Mouse (Mus musculus): ENCODE data around the gene Tns1. TPM values are rescaled to one million over a fixed set of nuclear protein-coding genes. Genes with fewer than 3 reads are reported as not detected.

The Tns1 gene
- polyA plus RNA-seq, 1 experiment from 2014 or later, result 137 TPM

DNA sequence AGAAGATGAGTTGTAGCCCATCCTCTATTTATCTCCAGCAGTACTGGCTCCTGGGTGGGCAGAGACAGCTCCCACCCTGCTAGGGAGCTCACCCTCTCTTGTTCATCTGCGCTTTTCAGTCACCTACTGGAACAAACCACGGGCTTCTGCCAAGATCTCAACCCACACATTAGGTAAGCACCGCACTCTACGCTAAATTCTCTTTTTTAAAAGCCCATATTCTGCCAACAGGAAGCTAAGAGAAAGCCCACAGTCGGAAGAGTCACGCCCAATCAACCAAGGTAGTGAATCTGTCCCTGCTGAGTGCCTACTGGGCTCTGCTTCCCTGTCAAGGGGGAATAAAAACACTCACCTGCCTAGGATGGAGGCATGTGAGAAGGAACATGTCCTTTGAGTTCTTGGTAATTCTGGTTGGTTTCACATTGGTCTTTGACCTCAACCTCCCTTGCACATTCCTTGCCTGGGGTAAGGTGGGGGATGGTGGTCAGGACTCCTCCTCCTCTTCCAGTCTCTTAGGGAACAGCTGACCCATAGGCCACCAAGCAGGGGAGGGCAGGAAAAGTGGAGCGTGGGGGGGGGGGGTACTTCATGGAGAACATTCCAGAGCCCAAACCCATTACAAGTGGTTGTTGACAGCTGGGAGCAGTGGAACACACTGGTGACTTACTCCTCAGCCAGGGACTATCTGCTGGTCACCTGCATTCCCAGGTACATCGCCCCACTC is 193.7 kb downstream of the Tns1 start:
- H3K27ac ChIP-seq (ENCODE audit: low read length), result no peak overlapping the region
- H3K4me1 ChIP-seq (replicated peaks; ENCODE audit: control insufficient read depth, insufficient read depth, low read length), result peaks cover 51% of the 10 kb centered on the region
- H3K27me3 ChIP-seq (ENCODE audit: control insufficient read depth, insufficient read depth, low read depth, low read length), result no peaks in the 10 kb centered on the region
- ATAC-seq (ENCODE audit: low read depth), result no peak
- H3K4me3 ChIP-seq (ENCODE audit: low read length), result no peak overlapping the region
- H3K9me3 ChIP-seq (ENCODE audit: control insufficient read depth, low read length), result no peaks in the 10 kb centered on the region
- peaks cover 17% of the 10 kb centered on the region for H3K36me3 ChIP-seq (ENCODE audit: control insufficient read depth, insufficient read depth, low read length)
- WGBS, result 74% methylated on average over 8 of the region's 8 CpGs
- H3K9ac ChIP-seq (ENCODE audit: low read length), result no peak overlapping the region
- H3K4me2 ChIP-seq (ENCODE audit: low read depth, low read length), result no peak overlapping the region

DNA sequence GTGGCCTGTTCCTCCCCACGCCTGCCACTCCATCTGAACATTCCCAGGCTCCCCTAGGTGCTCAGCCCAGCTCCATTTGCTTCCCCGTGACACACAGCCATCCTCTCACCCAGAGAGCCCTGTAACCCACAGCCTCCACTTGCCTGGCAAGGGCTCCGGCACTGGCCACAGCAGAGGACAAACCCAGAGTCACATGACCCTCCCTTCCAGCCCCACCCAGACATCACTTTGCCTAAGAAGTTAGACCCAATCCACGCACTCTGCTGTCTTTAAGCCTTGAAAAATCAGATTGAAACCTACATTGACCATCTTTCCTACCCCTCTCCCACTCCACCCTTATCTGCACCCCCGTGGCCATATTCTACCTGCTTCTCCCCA is 194.3 kb downstream of the Tns1 start:
- no peak overlapping the region for H3K27ac ChIP-seq (ENCODE audit: low read length)
- H3K36me3 ChIP-seq (ENCODE audit: control insufficient read depth, insufficient read depth, low read length), result peaks cover 23% of the 10 kb centered on the region
- H3K4me2 ChIP-seq (ENCODE audit: low read depth, low read length), result no peak overlapping the region
- H3K4me3 ChIP-seq (ENCODE audit: low read length), result no peak overlapping the region
- ATAC-seq (ENCODE audit: low read depth), result no peak
- H3K9ac ChIP-seq (ENCODE audit: low read length), result no peak overlapping the region
- no peaks in the 10 kb centered on the region for H3K9me3 ChIP-seq (ENCODE audit: control insufficient read depth, low read length)
- H3K4me1 ChIP-seq (replicated peaks; ENCODE audit: control insufficient read depth, insufficient read depth, low read length), result peaks cover 45% of the 10 kb centered on the region
- WGBS, result 84% methylated on average over 5 of the region's 5 CpGs
- no peaks in the 10 kb centered on the region for H3K27me3 ChIP-seq (ENCODE audit: control insufficient read depth, insufficient read depth, low read depth, low read length)

DNA sequence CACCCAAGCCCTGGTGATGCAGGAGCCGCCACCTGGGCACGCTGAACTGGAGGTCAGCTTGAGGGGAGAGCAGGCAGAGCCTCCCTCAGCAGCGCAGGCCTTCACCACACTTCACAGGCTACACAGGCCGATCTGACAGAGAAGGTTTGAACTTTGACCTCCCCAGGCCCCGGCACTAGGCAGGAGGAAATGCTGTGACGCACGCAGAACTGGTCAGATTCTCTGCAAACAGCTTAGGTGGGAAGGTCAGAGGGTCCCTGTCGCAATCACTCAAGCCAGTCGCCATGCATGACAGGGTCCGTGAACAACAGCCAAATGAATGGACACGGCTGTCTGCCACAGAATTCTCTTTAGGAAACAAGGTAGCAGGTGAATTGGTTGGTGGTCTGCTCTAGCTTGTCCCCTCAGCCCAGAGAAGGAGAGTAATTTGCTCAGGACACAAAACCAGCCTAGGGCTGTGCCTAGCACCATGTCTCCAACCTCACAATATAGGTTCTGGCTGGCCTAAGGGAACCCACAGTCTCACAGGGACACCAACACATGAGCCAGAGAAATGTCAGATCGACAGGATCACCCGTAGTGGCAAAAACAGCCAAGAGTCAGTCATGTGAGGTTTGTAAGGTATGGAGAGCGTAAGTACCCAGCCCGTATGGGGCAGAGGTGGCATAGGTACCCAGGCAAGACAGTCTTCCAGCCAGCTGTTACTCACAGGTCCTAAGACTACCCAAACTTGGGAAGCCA is 194.9 kb downstream of the Tns1 start:
- WGBS, result 67% methylated on average over 15 of the region's 15 CpGs
- Histone ChIP-seq H3K36me3 (ENCODE audit: control insufficient read depth, insufficient read depth, low read length) (peaks cover 26% of the 10 kb centered on the region), H3K4me1 (replicated peaks; ENCODE audit: control insufficient read depth, insufficient read depth, low read length) (peaks cover 44% of the 10 kb centered on the region), H3K9ac (ENCODE audit: low read length) (no peak overlapping the region), H3K27me3 (ENCODE audit: control insufficient read depth, insufficient read depth, low read depth, low read length) (no peaks in the 10 kb centered on the region), H3K4me2 (ENCODE audit: low read depth, low read length) (no peak overlapping the region), H3K9me3 (ENCODE audit: control insufficient read depth, low read length) (no peaks in the 10 kb centered on the region), H3K4me3 (ENCODE audit: low read length) (no peak overlapping the region), H3K27ac (ENCODE audit: low read length) (no peak overlapping the region)
- no peak for ATAC-seq (ENCODE audit: low read depth)

DNA sequence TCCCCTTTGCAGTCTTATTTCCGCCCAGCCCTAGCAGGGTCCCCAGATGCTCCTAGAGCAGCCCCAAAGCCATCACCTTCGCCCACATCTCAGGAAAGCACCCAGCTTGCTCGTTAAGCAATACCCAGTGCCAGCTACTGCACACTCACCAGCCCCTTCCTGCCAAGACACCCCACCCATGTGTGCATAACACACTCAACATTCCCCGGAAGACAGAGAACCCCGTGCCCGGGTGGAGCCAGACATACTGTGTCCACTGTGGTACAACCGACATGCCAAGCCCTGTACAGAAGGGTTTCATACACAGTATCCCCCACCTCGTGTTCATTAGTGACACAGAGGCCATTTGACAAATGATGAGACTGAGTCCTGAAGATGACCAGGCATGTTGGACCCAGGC is 195.9 kb downstream of the Tns1 start:
- peaks cover 40% of the 10 kb centered on the region for H3K4me1 ChIP-seq (replicated peaks; ENCODE audit: control insufficient read depth, insufficient read depth, low read length)
- no peaks in the 10 kb centered on the region for H3K27me3 ChIP-seq (ENCODE audit: control insufficient read depth, insufficient read depth, low read depth, low read length)
- no peak overlapping the region for H3K9ac ChIP-seq (ENCODE audit: low read length)
- H3K4me2 ChIP-seq (ENCODE audit: low read depth, low read length), result no peak overlapping the region
- no peaks in the 10 kb centered on the region for H3K9me3 ChIP-seq (ENCODE audit: control insufficient read depth, low read length)
- WGBS, result 61% methylated on average over 8 of the region's 8 CpGs
- no peak; the same call in 1 of the 2 replicates for ATAC-seq (ENCODE audit: low read depth)
- no peak overlapping the region for H3K4me3 ChIP-seq (ENCODE audit: low read length)
- peak overlapping the region; percentile 38 for H3K27ac ChIP-seq (ENCODE audit: low read length)
- peaks cover 23% of the 10 kb centered on the region for H3K36me3 ChIP-seq (ENCODE audit: control insufficient read depth, insufficient read depth, low read length)

DNA sequence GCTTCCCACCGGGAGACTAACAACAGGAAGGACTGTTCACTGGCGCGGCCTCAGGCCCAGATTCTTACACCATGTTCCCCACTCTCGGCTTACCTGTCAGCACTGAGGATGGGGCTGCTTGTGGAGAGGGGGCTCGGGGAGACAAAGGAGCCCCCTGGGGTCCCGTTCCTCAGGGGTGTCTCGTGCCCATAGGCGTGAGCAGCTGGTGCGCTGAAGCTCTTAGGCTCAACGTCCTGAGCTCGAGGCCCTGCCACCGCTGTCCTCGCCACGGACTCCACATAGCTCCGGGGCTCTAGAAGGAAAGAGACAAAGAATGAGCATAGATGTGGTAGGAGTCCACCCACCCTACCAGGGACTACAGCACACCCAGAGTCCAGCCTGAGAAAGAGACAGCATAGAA is 196.4 kb downstream of the Tns1 start:
- Histone ChIP-seq H3K9ac (ENCODE audit: low read length) (no peak overlapping the region), H3K4me3 (ENCODE audit: low read length) (no peak overlapping the region), H3K27me3 (ENCODE audit: control insufficient read depth, insufficient read depth, low read depth, low read length) (no peaks in the 10 kb centered on the region), H3K36me3 (ENCODE audit: control insufficient read depth, insufficient read depth, low read length) (peaks cover 23% of the 10 kb centered on the region), H3K27ac (ENCODE audit: low read length) (peak overlapping the region; percentile 38), H3K4me1 (replicated peaks; ENCODE audit: control insufficient read depth, insufficient read depth, low read length) (peaks cover 35% of the 10 kb centered on the region), H3K9me3 (ENCODE audit: control insufficient read depth, low read length) (no peaks in the 10 kb centered on the region), H3K4me2 (ENCODE audit: low read depth, low read length) (no peak overlapping the region)
- no peak for ATAC-seq (ENCODE audit: low read depth)
- 84% methylated on average over 15 of the region's 15 CpGs for WGBS

DNA sequence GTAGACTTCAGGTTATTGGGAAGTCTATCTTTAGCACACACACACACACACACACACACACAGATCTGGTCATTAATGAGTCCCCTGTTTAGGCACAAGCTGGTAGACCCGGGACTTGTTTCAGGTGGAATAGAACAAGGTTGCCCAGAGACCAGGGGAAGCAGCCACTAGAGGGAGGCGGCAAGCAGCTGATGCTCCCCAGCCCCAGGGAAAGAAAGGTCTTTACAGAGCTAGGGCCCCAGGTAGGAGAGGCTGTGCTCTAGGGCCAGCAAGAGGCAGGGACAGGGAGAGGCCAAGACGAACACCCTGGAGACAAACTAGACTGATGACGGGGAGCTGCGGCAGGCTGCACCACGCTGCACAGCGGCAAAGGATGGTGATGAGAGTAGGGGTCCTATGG is 198.0 kb downstream of the Tns1 start:
- no peak overlapping the region for H3K4me3 ChIP-seq (ENCODE audit: low read length)
- peaks cover 29% of the 10 kb centered on the region for H3K36me3 ChIP-seq (ENCODE audit: control insufficient read depth, insufficient read depth, low read length)
- 53% methylated on average over 7 of the region's 7 CpGs for WGBS
- no peak overlapping the region for H3K27ac ChIP-seq (ENCODE audit: low read length)
- no peaks in the 10 kb centered on the region for H3K27me3 ChIP-seq (ENCODE audit: control insufficient read depth, insufficient read depth, low read depth, low read length)
- ATAC-seq (ENCODE audit: low read depth), result no peak
- peaks cover 21% of the 10 kb centered on the region for H3K4me1 ChIP-seq (replicated peaks; ENCODE audit: control insufficient read depth, insufficient read depth, low read length)
- no peaks in the 10 kb centered on the region for H3K9me3 ChIP-seq (ENCODE audit: control insufficient read depth, low read length)
- no peak overlapping the region for H3K4me2 ChIP-seq (ENCODE audit: low read depth, low read length)
- H3K9ac ChIP-seq (ENCODE audit: low read length), result no peak overlapping the region

DNA sequence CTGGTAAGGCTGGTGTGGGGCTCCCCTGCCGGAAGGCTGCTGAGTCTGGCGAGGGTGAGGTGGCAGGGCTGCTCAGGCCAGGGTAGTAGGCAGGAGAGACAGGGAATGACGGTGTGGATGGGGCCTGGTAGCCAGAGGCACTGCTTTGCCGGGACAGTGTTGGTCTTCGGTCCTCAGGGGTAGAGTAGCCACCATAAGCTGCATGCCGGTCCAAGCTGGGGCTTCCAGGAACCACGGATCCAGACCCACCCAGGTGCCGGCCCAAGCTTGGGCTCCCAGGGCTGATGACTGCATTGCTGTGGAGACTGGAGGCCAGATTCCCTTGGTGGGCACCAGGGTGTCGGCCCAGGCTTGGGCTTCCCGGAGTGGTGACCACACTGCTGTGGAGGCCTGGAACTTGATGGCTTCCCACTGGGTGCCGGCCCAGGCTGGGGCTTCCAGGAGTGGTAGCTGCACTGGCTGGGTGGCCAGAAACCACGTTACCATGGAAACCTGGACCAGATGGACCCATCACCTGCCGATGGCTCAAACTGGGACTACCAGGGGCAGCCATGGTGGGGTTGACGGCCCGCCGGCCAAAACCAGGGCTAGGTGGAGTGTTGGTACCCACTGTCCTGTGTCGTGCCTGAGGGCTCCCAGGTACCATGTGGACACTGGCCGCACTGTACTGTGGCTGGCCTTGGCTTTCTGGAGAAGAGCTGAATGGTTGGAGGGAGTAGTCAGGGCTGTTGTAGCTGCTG is 199.2 kb downstream of the Tns1 start:
- Histone ChIP-seq H3K4me2 (ENCODE audit: low read depth, low read length) (no peak overlapping the region), H3K9ac (ENCODE audit: low read length) (no peak overlapping the region), H3K36me3 (ENCODE audit: control insufficient read depth, insufficient read depth, low read length) (peaks cover 41% of the 10 kb centered on the region), H3K4me3 (ENCODE audit: low read length) (no peak overlapping the region), H3K27me3 (ENCODE audit: control insufficient read depth, insufficient read depth, low read depth, low read length) (no peaks in the 10 kb centered on the region), H3K9me3 (ENCODE audit: control insufficient read depth, low read length) (no peaks in the 10 kb centered on the region), H3K27ac (ENCODE audit: low read length) (peak overlapping the region; percentile 76), H3K4me1 (replicated peaks; ENCODE audit: control insufficient read depth, insufficient read depth, low read length) (peaks cover 14% of the 10 kb centered on the region)
- no peak for ATAC-seq (ENCODE audit: low read depth)
- 90% methylated on average over 18 of the region's 18 CpGs for WGBS

DNA sequence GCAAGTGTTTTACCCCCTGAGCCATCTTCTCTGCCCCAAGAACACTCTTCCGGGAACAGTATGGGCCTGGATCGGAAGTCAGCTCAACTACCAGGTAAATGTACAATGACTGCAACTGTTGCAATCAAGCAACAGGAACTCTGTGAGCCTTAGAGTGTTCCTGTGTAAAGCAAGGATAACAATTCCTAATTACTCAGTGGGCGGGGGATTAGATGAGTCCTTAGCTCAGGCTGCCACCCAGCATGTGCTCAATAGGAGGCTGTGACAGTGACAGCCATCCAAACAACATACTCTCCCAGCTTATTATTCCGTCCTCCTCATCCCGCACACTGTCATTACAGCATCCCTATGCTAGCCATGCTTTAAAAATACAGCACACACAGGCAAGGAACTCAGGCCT is 200.0 kb downstream of the Tns1 start:
- Histone ChIP-seq H3K4me1 (replicated peaks; ENCODE audit: control insufficient read depth, insufficient read depth, low read length) (peaks cover 14% of the 10 kb centered on the region), H3K27me3 (ENCODE audit: control insufficient read depth, insufficient read depth, low read depth, low read length) (no peaks in the 10 kb centered on the region), H3K4me3 (ENCODE audit: low read length) (no peak overlapping the region), H3K36me3 (ENCODE audit: control insufficient read depth, insufficient read depth, low read length) (peaks cover 48% of the 10 kb centered on the region), H3K27ac (ENCODE audit: low read length) (peak overlapping the region; percentile 76), H3K9ac (ENCODE audit: low read length) (no peak overlapping the region), H3K9me3 (ENCODE audit: control insufficient read depth, low read length) (no peaks in the 10 kb centered on the region), H3K4me2 (ENCODE audit: low read depth, low read length) (no peak overlapping the region)
- 69% methylated on average over 5 of the region's 5 CpGs for WGBS
- no peak for ATAC-seq (ENCODE audit: low read depth)

DNA sequence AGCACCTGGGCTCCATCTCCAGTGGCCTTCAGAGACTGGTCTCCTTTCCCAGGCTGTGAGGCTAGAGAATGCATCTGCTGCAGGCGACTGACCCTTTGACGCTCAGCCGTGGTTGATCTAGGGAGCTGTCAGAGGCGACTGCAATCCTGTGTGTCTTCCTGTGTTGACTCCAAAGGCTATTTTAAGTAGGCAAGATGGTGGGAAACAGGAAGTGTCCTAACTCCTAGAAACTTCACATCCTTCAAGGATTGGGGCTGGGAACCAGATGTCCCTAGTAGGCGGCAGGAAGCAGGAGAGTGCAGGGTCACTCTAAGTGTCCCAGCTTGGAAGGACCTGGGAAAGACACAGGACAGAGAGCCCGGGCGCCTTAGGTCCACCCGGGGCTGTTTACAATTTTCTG is 201.1 kb downstream of the Tns1 start:
- Histone ChIP-seq H3K4me1 (replicated peaks; ENCODE audit: control insufficient read depth, insufficient read depth, low read length) (peaks cover 9% of the 10 kb centered on the region), H3K27ac (ENCODE audit: low read length) (peak overlapping the region; percentile 76), H3K4me2 (ENCODE audit: low read depth, low read length) (no peak overlapping the region), H3K4me3 (ENCODE audit: low read length) (no peak overlapping the region), H3K9me3 (ENCODE audit: control insufficient read depth, low read length) (no peaks in the 10 kb centered on the region), H3K9ac (ENCODE audit: low read length) (no peak overlapping the region), H3K36me3 (ENCODE audit: control insufficient read depth, insufficient read depth, low read length) (peaks cover 51% of the 10 kb centered on the region), H3K27me3 (ENCODE audit: control insufficient read depth, insufficient read depth, low read depth, low read length) (no peaks in the 10 kb centered on the region)
- ATAC-seq (ENCODE audit: low read depth), result peak; percentile 79
- WGBS, result 41% methylated on average over 8 of the region's 8 CpGs
